Mouse (Mus musculus) lung, adult 2 months (tissue): ENCODE results near the gene Hist1h4a.
A peak's percentile ranks its signal among the peaks of the same experiment; 100 is the strongest.

Experiments
- CTCF ChIP-seq: fragments of 200-500 bp; IDR thresholded peaks from 2 replicates; pipeline ENCODE4 v1.5.1; 2011; ENCODE audit warnings: mild to moderate bottlenecking, low read length, control low read depth; ENCODE audit not compliant: insufficient read depth
- POLR2A ChIP-seq: fragments of 200-500 bp; IDR thresholded peaks from 2 replicates; pipeline ENCODE4 v1.6.1; 2011; ENCODE audit warnings: low read depth, mild to moderate bottlenecking, control low read depth, low read length, borderline replicate concordance; ENCODE audit errors: extremely low read depth

GRCm38 (mm10) chr13:23760972-23761864 is at the start of gene Hist1h4a:
- TF ChIP-seq POLR2A, result peak; percentile 82
- TF ChIP-seq CTCF, result no peak
